Mouse (Mus musculus) adrenal gland, adult (tissue): ENCODE results near the gene Jam3.

Experiments
- DNase-seq, 2 experiments: peaks; one replicate each; pipeline ENCODE4 v3.0.0; 2022 to 2023; ENCODE audit warnings: low spot score in 1 of 2; ENCODE audit not compliant: inconsistent age in 2 of 2

Jam3 gene

GRCm38 (mm10) chr9:27122076-27122475 lies 33.1 kb downstream of the Jam3 start:
- DNase-seq = no peak

- no peak for DNase-seq
Measured at GRCm38 (mm10) chr9:27121254-27121653, 34.0 kb downstream of the Jam3 start.

- peak in 1 of 2 experiments; percentile 57 for DNase-seq
Measured at GRCm38 (mm10) chr9:27111756-27112155, 43.5 kb downstream of the Jam3 start.

- DNase-seq = peak in 1 of 2 experiments; percentile 48
Measured at GRCm38 (mm10) chr9:27110681-27111080, 44.5 kb downstream of the Jam3 start.

- peak; percentile 83 to 88 for DNase-seq
Measured at GRCm38 (mm10) chr9:27109533-27110514, 45.4 kb downstream of the Jam3 start.

- peak in 1 of 2 experiments; percentile 73 for DNase-seq
Measured at GRCm38 (mm10) chr9:27108451-27108850, 46.8 kb downstream of the Jam3 start.

GRCm38 (mm10) chr9:27106081-27106480 lies 49.1 kb downstream of the Jam3 start:
- peak in 1 of 2 experiments; percentile 85 for DNase-seq

- DNase-seq = no peak
Measured at GRCm38 (mm10) chr9:27101466-27101865, 53.8 kb downstream of the Jam3 start.

GRCm38 (mm10) chr9:27099474-27099873 lies 55.7 kb downstream of the Jam3 start:
- DNase-seq = no peak

- DNase-seq = no peak
Measured at GRCm38 (mm10) chr9:27098557-27098956, 56.7 kb downstream of the Jam3 start.

GRCm38 (mm10) chr9:27098092-27098491 lies 57.1 kb downstream of the Jam3 start:
- peak in 1 of 2 experiments; percentile 62 for DNase-seq

- DNase-seq = no peak
Measured at GRCm38 (mm10) chr9:27092916-27093315, 62.3 kb downstream of the Jam3 start.

GRCm38 (mm10) chr9:27090801-27091775 lies 64.1 kb downstream of the Jam3 start:
- DNase-seq = no peak

GRCm38 (mm10) chr9:27090134-27090533 lies 65.1 kb downstream of the Jam3 start:
- DNase-seq = no peak

GRCm38 (mm10) chr9:27087402-27087801 lies 67.8 kb downstream of the Jam3 start:
- no peak for DNase-seq

GRCm38 (mm10) chr9:27086256-27086655 lies 69.0 kb downstream of the Jam3 start:
- DNase-seq = no peak

GRCm38 (mm10) chr9:27075812-27076211 lies 79.4 kb downstream of the Jam3 start:
- DNase-seq = no peak

- DNase-seq = peak in 1 of 2 experiments; percentile 35
Measured at GRCm38 (mm10) chr9:27074677-27075076, 80.5 kb downstream of the Jam3 start.

- DNase-seq = no peak
Measured at GRCm38 (mm10) chr9:27070895-27071294, 84.3 kb downstream of the Jam3 start.

GRCm38 (mm10) chr9:27058341-27058740 lies 96.9 kb downstream of the Jam3 start:
- no peak for DNase-seq

GRCm38 (mm10) chr9:27049492-27049891 lies 105.7 kb downstream of the Jam3 start:
- no peak for DNase-seq
